Mouse (Mus musculus) small intestine, adult 2 months (tissue): Measurements from ENCODE around the gene Phlda1.

Source experiments
- CTCF ChIP-seq: fragments of 200-500 bp; IDR thresholded peaks from 2 replicates; pipeline ENCODE4 v1.5.1; 2012; ENCODE audit warnings: low read depth, mild to moderate bottlenecking, control low read depth, inconsistent platforms, low read length, moderate library complexity, mixed read lengths; ENCODE audit not compliant: insufficient replicate concordance, insufficient read length; ENCODE audit errors: extremely low read depth
- POLR2A ChIP-seq: fragments of 200-500 bp; IDR thresholded peaks from 2 replicates; pipeline ENCODE4 v1.6.1; 2012; ENCODE audit warnings: low read depth, mild to moderate bottlenecking, control low read depth, inconsistent platforms, low read length, moderate library complexity

GRCm38 (mm10) chr10:111550075-111550695 lies 44.1 kb downstream of the Phlda1 start:
- TF ChIP-seq POLR2A = no peak
- no peak for TF ChIP-seq CTCF
